Mouse (Mus musculus) forebrain, embryonic 11.5 days (tissue): ENCODE data around the gene Galk1. TPM values are rescaled to one million over a fixed set of nuclear protein-coding genes. Genes with fewer than 3 reads are reported as not detected.
A peak's percentile ranks its signal among the peaks of the same experiment; 100 is the strongest.

Experiments
- ATAC-seq: fragments of 200-750 bp; cut with Nextera tagmentation; replicated peaks from 2 replicates; pipeline ENCODE4 v1.8.0; 2017; ENCODE audit warnings: moderate TSS enrichment; ENCODE audit not compliant: low FRiP score
- DNase-seq: peaks from one replicate; pipeline ENCODE4 v3.0.0-alpha.2; 2017; ENCODE audit warnings: low spot score
- H3K27ac ChIP-seq: fragments of 300-500 bp; sonication (generic); 2 replicates; pipeline ENCODE4 v1.5.1; 2014; ENCODE audit warnings: low read depth, low read length
- H3K27me3 ChIP-seq: fragments of 300-500 bp; sonication (generic); 2 replicates; pipeline ENCODE4 v1.6.1; 2014; ENCODE audit warnings: mild to moderate bottlenecking, low read length, mixed read lengths; ENCODE audit not compliant: control insufficient read depth, insufficient read depth
- H3K36me3 ChIP-seq: fragments of 300-500 bp; sonication (generic); 2 replicates; pipeline ENCODE4 v1.6.1; 2014; ENCODE audit warnings: mild to moderate bottlenecking, low read length, moderate library complexity, mixed read lengths; ENCODE audit not compliant: control insufficient read depth, insufficient read depth
- H3K4me1 ChIP-seq: fragments of 300-500 bp; sonication (generic); replicated peaks from 2 replicates; pipeline ENCODE4 v1.6.1; 2014; ENCODE audit warnings: low read length, mixed read lengths; ENCODE audit not compliant: control insufficient read depth, insufficient read depth
- H3K4me2 ChIP-seq: fragments of 300-500 bp; sonication (generic); 2 replicates; pipeline ENCODE4 v1.6.1; 2014; ENCODE audit warnings: low read depth, mild to moderate bottlenecking, low read length, moderate library complexity, mixed read lengths; ENCODE audit not compliant: severe bottlenecking
- H3K4me3 ChIP-seq: fragments of 300-500 bp; sonication (generic); 2 replicates; pipeline ENCODE4 v1.5.1; 2014; ENCODE audit warnings: low read depth, low read length
- H3K9ac ChIP-seq: fragments of 300-500 bp; sonication (generic); 2 replicates; pipeline ENCODE4 v1.6.1; 2014; ENCODE audit warnings: low read length
- H3K9me3 ChIP-seq: fragments of 300-500 bp; sonication (generic); 2 replicates; pipeline ENCODE4 v1.6.1; 2016; ENCODE audit warnings: low read length, mixed read lengths; ENCODE audit not compliant: control insufficient read depth
- WGBS: fragments of 180-500 bp; shearing (Covaris S2); extraction: QIAGEN DNeasy Blood & Tissue Kit; methylation state at CpG from one replicate; pipeline ENCODE4 v1.1.7; 2014; 5-methylcytosine and 5-hydroxymethylcytosine counted together
- polyA plus RNA-seq: library from polyadenylated mRNA; unstranded; fragments of >200 nt; fragmentation: Nextera tagmentation; extraction: Ambion mirVana; gene quantifications from 2 replicates; pipeline ENCODE4 v1.2.1, GENCODE M21; 2014

Gene Galk1
- polyA plus RNA-seq = 142 and 151 TPM in 2 replicates

DNA sequence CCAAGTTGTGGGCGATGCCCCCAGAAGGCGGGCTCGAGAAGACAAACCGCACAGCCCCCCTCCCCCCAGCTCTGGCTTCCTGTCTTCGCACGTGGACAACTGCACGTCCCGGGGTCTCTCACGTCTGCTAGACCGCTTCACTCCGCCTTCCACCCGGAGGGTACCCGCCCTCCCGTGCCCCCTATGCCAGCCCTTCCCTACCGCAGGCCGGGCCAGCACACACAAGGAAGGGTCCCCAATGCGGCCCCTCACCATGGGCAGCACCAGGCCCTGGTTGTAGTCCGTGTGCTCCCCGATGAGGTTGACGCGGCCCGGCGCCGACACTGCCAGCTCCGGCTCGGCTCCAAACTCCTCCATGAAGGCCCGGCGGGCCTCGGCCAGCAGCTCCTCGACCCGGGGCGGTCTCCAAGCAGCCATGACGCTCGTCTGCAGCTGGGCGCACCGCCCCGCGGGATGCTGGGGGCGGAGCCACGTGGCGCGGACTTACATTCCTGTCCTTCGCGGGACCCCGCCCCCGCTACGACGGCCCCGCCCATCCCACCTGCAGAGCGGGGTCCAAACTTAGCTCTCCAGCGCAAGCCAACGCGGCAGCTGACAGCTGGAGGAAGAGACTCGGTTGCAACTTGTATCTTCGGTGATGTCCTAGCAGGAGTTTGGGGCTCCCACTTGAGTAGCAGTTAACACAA, at the start of gene Galk1:
TSS of gene Galk1 (minus strand) at position 458 of the 686 bp plus-strand sequence.
- H3K4me1 ChIP-seq = peaks cover 19% of the 10 kb centered on the region; the same call in 1 of the 2 replicates
- WGBS = under 1% methylated on average over 55 of the region's 55 CpGs
- peak within 1 kb of the TSS; percentile 73 for H3K9ac ChIP-seq
- peak within 1 kb of the TSS; percentile 48 for H3K27ac ChIP-seq
- peak within 1 kb of the TSS; percentile 44 for H3K4me3 ChIP-seq
- H3K36me3 ChIP-seq = no peaks in the 10 kb centered on the region
- ATAC-seq = peak; percentile 87
- peak within 1 kb of the TSS; percentile 78 for H3K4me2 ChIP-seq
- peak; percentile 96 for DNase-seq
- H3K9me3 ChIP-seq = no peaks in the 10 kb centered on the region
- H3K27me3 ChIP-seq = no peaks in the 10 kb centered on the region

DNA sequence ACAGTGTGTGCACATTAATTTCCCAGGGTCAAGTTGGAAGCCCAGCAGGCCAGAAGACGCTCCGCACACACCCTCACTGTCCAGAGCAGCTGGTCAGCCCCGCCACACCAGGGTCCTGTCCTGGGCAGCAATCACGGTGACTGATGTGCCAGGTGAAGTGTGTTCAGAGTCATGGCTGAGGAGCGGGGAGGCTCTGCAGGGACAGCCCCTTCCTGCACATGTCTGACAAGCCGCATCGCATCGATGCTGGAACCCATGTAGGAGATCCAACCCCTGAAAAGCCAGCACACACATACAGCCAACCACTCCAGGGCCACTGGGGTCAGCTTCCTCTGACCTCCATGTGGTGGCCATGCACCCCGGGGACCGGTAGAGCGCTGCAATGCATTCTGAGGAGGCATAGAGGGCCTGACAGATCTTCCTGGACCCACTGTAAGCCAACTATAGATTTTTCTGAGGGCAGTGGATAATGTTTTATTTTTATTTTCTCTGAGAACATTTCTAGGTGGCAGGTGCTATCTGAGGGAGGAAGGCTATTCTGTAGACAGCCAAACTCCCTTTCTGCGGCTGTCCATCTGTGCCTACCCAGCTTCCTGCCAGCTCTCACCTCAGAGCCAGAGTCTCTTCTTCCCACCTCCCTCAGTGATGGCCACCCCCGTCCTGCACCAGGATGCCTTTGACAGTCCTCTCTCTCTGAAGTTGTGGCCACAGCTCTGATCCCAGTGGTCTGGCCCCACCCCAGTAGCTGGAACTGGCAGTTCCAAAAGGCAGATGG, 49.3 kb upstream of the Galk1 start:
- H3K9me3 ChIP-seq = no peaks in the 10 kb centered on the region
- ATAC-seq (no peak), DNase-seq (no peak)
- H3K36me3 ChIP-seq = peaks cover 10% of the 10 kb centered on the region; the same call in 1 of the 2 replicates
- no peak overlapping the region for H3K4me3 ChIP-seq
- no peak overlapping the region for H3K27ac ChIP-seq
- 87% methylated on average over 13 of the region's 13 CpGs for WGBS
- H3K4me1 ChIP-seq = no peaks in the 10 kb centered on the region
- no peak overlapping the region for H3K9ac ChIP-seq
- H3K4me2 ChIP-seq = no peak overlapping the region
- no peaks in the 10 kb centered on the region for H3K27me3 ChIP-seq

DNA sequence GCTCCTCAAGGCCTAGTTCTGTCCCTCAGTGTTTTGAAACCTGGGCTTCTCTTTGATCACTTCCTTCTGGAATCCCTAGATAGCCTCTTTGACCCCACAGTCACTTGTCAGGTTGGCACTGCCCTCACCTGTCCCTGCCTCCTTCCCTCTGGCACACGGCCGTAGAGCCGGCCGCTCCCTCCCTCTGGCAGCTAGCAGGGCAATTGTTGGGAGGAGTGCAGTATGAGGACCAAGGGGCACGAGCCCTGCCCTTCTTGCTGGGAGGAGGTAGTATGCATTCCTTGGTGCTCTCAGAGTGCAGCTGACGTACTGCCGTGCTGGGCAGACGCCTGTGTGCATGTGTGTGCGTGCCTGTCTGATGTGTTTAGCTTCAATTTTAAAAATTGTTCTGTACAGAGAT, 48.1 kb upstream of the Galk1 start:
- no peak overlapping the region for H3K27ac ChIP-seq
- WGBS = 92% methylated on average over 9 of the region's 9 CpGs
- H3K9ac ChIP-seq = no peak overlapping the region
- ATAC-seq (no peak), DNase-seq (no peak)
- H3K4me2 ChIP-seq = no peak overlapping the region
- H3K9me3 ChIP-seq = no peaks in the 10 kb centered on the region
- H3K4me3 ChIP-seq = no peak overlapping the region
- no peaks in the 10 kb centered on the region for H3K4me1 ChIP-seq
- no peaks in the 10 kb centered on the region for H3K27me3 ChIP-seq
- H3K36me3 ChIP-seq = peaks cover 10% of the 10 kb centered on the region

GRCm38 (mm10) chr11:116059691-116060025, 47.1 kb upstream of the Galk1 start:
- Histone ChIP-seq H3K4me2 (no peak overlapping the region), H3K9me3 (no peaks in the 10 kb centered on the region), H3K4me3 (no peak overlapping the region), H3K36me3 (peaks cover 16% of the 10 kb centered on the region), H3K4me1 (no peaks in the 10 kb centered on the region), H3K27me3 (no peaks in the 10 kb centered on the region), H3K9ac (no peak overlapping the region), H3K27ac (no peak overlapping the region)
- WGBS = 94% methylated on average over 11 of the region's 11 CpGs
- no peak for ATAC-seq
- DNase-seq = no peak

GRCm38 (mm10) chr11:116058868-116059690, 46.6 kb upstream of the Galk1 start:
- DNase-seq = no peak
- no peak for ATAC-seq
- 93% methylated on average over 17 of the region's 17 CpGs for WGBS
- Histone ChIP-seq H3K27me3 (no peaks in the 10 kb centered on the region), H3K36me3 (peaks cover 17% of the 10 kb centered on the region), H3K4me1 (no peaks in the 10 kb centered on the region), H3K4me2 (no peak overlapping the region), H3K9me3 (no peaks in the 10 kb centered on the region), H3K9ac (no peak overlapping the region), H3K4me3 (no peak overlapping the region), H3K27ac (no peak overlapping the region)

DNA sequence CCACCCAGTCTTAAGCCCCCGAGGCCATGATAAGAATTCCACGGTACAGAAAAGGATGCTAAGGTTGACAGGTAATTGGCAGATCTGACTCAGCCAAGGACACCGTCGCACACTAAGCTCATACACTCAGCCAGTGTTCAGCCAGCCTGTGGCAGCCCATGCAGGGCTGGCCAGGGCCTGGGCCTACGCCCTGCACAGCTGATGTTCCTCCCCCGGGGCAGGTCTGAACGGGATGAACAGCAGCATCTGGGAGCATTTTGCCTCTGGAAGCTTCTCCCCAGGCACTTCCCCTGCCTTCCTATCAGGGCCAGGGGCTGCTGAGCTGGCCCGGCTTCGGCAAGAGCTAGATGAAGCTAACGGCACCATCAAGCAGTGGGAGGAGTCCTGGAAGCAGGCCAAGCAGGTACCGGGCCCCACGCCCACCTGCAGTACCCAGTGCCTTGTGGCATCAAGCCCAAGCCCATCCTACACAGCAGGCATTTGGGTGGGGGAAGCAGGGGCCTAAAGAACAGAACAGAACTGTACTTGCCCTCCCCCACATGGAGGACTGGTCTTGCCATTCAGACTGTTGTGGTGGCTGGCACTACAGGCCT, 45.6 kb upstream of the Galk1 start:
- Histone ChIP-seq H3K36me3 (peaks cover 19% of the 10 kb centered on the region), H3K27ac (no peak overlapping the region), H3K4me2 (no peak overlapping the region), H3K27me3 (no peaks in the 10 kb centered on the region), H3K9ac (no peak overlapping the region), H3K4me1 (no peaks in the 10 kb centered on the region), H3K4me3 (no peak overlapping the region), H3K9me3 (no peaks in the 10 kb centered on the region)
- 90% methylated on average over 12 of the region's 12 CpGs for WGBS
- no peak for DNase-seq
- no peak for ATAC-seq

- ATAC-seq (no peak), DNase-seq (no peak)
- no peak overlapping the region for H3K4me2 ChIP-seq
- H3K4me3 ChIP-seq = no peak overlapping the region
- H3K9ac ChIP-seq = no peak overlapping the region
- H3K36me3 ChIP-seq = peaks cover 21% of the 10 kb centered on the region
- WGBS = 86% methylated on average over 4 of the region's 4 CpGs
- no peak overlapping the region for H3K27ac ChIP-seq
- H3K4me1 ChIP-seq = no peaks in the 10 kb centered on the region
- H3K9me3 ChIP-seq = no peaks in the 10 kb centered on the region
- no peaks in the 10 kb centered on the region for H3K27me3 ChIP-seq
Observed at GRCm38 (mm10) chr11:116057237-116057881, 44.8 kb upstream of the Galk1 start.

DNA sequence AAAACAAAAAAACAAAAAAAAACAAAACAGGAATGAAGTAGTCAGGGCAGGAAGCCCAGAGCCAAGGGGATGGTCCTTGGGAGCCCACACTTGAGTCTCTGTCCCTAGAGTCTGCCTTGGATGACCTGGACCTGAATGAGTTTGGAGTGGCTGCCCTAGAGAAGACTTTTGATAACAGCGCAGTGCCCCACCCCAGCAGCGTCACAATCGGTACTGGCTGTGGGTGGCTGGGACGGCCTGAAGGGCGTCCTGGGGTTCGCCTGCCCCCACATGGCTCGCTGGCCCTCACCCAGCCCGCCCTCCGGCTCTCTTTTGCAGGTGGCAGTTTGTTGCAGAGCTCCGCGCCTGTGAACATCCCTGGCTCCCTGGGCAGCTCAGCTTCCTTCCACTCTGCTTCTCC, 43.4 kb upstream of the Galk1 start:
- H3K36me3 ChIP-seq = peaks cover 26% of the 10 kb centered on the region
- no peak for ATAC-seq
- WGBS = 96% methylated on average over 11 of the region's 11 CpGs

More for the DNA sequence above, 43.4 kb upstream of the Galk1 start:
- no peak for DNase-seq
- no peak overlapping the region for H3K4me2 ChIP-seq
- H3K27me3 ChIP-seq = no peaks in the 10 kb centered on the region
- H3K9ac ChIP-seq = no peak overlapping the region
- H3K4me1 ChIP-seq = no peaks in the 10 kb centered on the region
- H3K27ac ChIP-seq = no peak overlapping the region
- H3K4me3 ChIP-seq = no peak overlapping the region
- no peaks in the 10 kb centered on the region for H3K9me3 ChIP-seq
